Mouse (Mus musculus) kidney, postnatal 14 days (tissue): ENCODE data around the gene Mogat2.

Experiments
- DNase-seq: peaks from one replicate; pipeline ENCODE4 v3.0.0; 2022; ENCODE audit warnings: mixed read lengths

Gene Mogat2

GRCm38 (mm10) chr7:99234916-99235315, 3.5 kb downstream of the Mogat2 start:
- DNase-seq: no peak

GRCm38 (mm10) chr7:99232571-99232970, 5.8 kb downstream of the Mogat2 start:
- no peak for DNase-seq

GRCm38 (mm10) chr7:99230061-99230747, 8.2 kb downstream of the Mogat2 start:
- DNase-seq: peak; percentile 47

- DNase-seq: peak; percentile 58
These were observed 9.0 kb downstream of the Mogat2 start for GRCm38 (mm10) chr7:99229411-99229810.

- DNase-seq: no peak
These were observed 9.6 kb downstream of the Mogat2 start for GRCm38 (mm10) chr7:99228825-99229224.

GRCm38 (mm10) chr7:99227267-99227666, 11.2 kb downstream of the Mogat2 start:
- no peak for DNase-seq

- no peak for DNase-seq
These were observed 11.8 kb downstream of the Mogat2 start for GRCm38 (mm10) chr7:99226662-99227061.

- peak; percentile 27 for DNase-seq
These were observed 13.0 kb downstream of the Mogat2 start for GRCm38 (mm10) chr7:99225421-99225820.

GRCm38 (mm10) chr7:99224648-99225190, 13.7 kb downstream of the Mogat2 start:
- DNase-seq: peak; percentile 87

- DNase-seq: peak; percentile 28
These were observed 14.2 kb downstream of the Mogat2 start for GRCm38 (mm10) chr7:99224225-99224624.

GRCm38 (mm10) chr7:99217338-99218074, 20.9 kb downstream of the Mogat2 start:
- DNase-seq: peak; percentile 45

GRCm38 (mm10) chr7:99215347-99215855, 23.0 kb downstream of the Mogat2 start:
- DNase-seq: peak; percentile 60

- DNase-seq: peak; percentile 43
These were observed 23.7 kb downstream of the Mogat2 start for GRCm38 (mm10) chr7:99214621-99215185.

GRCm38 (mm10) chr7:99213686-99214085, 24.7 kb downstream of the Mogat2 start:
- DNase-seq: no peak

GRCm38 (mm10) chr7:99213056-99213455, 25.4 kb downstream of the Mogat2 start:
- no peak for DNase-seq

- DNase-seq: no peak
These were observed 29.7 kb downstream of the Mogat2 start for GRCm38 (mm10) chr7:99208704-99209103.

GRCm38 (mm10) chr7:99206364-99206763, 32.1 kb downstream of the Mogat2 start:
- no peak for DNase-seq

- DNase-seq: no peak
These were observed 36.3 kb downstream of the Mogat2 start for GRCm38 (mm10) chr7:99202163-99202562.

- peak; percentile 30 for DNase-seq
These were observed 38.1 kb downstream of the Mogat2 start for GRCm38 (mm10) chr7:99200290-99200689.

- no peak for DNase-seq
These were observed 38.8 kb downstream of the Mogat2 start for GRCm38 (mm10) chr7:99199451-99200175.

- no peak for DNase-seq
These were observed 39.6 kb downstream of the Mogat2 start for GRCm38 (mm10) chr7:99198811-99199210.

- no peak for DNase-seq
These were observed 43.9 kb downstream of the Mogat2 start for GRCm38 (mm10) chr7:99194511-99194910.

- no peak for DNase-seq
These were observed 44.5 kb downstream of the Mogat2 start for GRCm38 (mm10) chr7:99193926-99194325.
